ENCODE assay signal across 12 mouse cellular contexts in genomic region chr11:22766238-22766637, GRCm38 (mm10).
"Had no signal": no experiment of that assay in that cellular context is flagged by ENCODE, and none has a peak within 500 bp of the region (broad histone marks: within the 10 kb centered on the region; RNA-seq: fewer than 3 reads in every experiment).

No protein-coding gene starts in this region.

- H3K27me3 ChIP-seq: hindbrain, embryonic 13.5 days; limb, embryonic 15.5 days; liver, embryonic 12.5 days had no signal

- H3K27ac ChIP-seq: hindbrain, embryonic 13.5 days; hindbrain, postnatal 0 days; limb, embryonic 15.5 days; liver, embryonic 12.5 days; stomach, postnatal 0 days had no signal

- H3K4me3 ChIP-seq: hindbrain, embryonic 13.5 days; limb, embryonic 15.5 days; liver, embryonic 12.5 days had no signal

- H3K36me3 ChIP-seq: hindbrain, embryonic 13.5 days; limb, embryonic 15.5 days; liver, embryonic 12.5 days had no signal

- H3K4me1 ChIP-seq: hindbrain, embryonic 13.5 days; limb, embryonic 15.5 days had no signal

- DNase-seq: layer of hippocampus, postnatal 36 days; lung, embryonic 14.5 days; lung, postnatal 10 days; lung, postnatal 4 days; right cerebral cortex, adult 18-20 months; right cerebral cortex, postnatal 25 days; thymus, postnatal 36 days had no signal
